Mouse (Mus musculus) cortical plate, adult 2 months (tissue): ENCODE measurements around the gene Dcaf11. TPM values are rescaled to one million over a fixed set of nuclear protein-coding genes. Genes with fewer than 3 reads are reported as not detected.

Experiments used
- H3K27ac ChIP-seq: fragments of 200-500 bp; 2 replicates; pipeline ENCODE4 v1.5.1; 2012; ENCODE audit warnings: low read length, control low read depth, inconsistent platforms; ENCODE audit not compliant: insufficient read depth
- H3K4me1 ChIP-seq: fragments of 200-500 bp; 2 replicates; pipeline ENCODE4 v1.6.1; 2011; ENCODE audit warnings: low read length; ENCODE audit not compliant: control insufficient read depth, insufficient read depth
- H3K4me3 ChIP-seq: fragments of 200-500 bp; 2 replicates; pipeline ENCODE4 v1.5.1; 2011; ENCODE audit warnings: mild to moderate bottlenecking, low read length, control low read depth; ENCODE audit not compliant: insufficient read depth
- CTCF ChIP-seq: fragments of 200-500 bp; IDR thresholded peaks from 2 replicates; pipeline ENCODE4 v1.5.1; 2011; ENCODE audit warnings: mild to moderate bottlenecking, control low read depth, low read length; ENCODE audit not compliant: insufficient read depth; ENCODE audit errors: extremely low read depth
- POLR2A ChIP-seq: fragments of 200-500 bp; IDR thresholded peaks from 2 replicates; pipeline ENCODE4 v1.6.1; 2011; ENCODE audit warnings: mild to moderate bottlenecking, low read length, control low read depth; ENCODE audit not compliant: insufficient read depth; ENCODE audit errors: extremely low read depth
- polyA plus RNA-seq: library from polyadenylated mRNA; depleted of rRNA; stranded (reverse); fragments of >200 nt; gene quantifications from 2 replicates; pipeline ENCODE4 v1.2.3, GENCODE M21; 2012

Gene Dcaf11
- polyA plus RNA-seq, 1 experiment, result 94.6 TPM

GRCm38 (mm10) chr14:55524785-55525184, 35.0 kb upstream of the Dcaf11 start, which contains the start of gene Nrl:
Gene Nrl, minus strand, starts transcription at chr14:55524981.
- H3K27ac ChIP-seq, result no peak within 1 kb of the TSS
- H3K4me3 ChIP-seq, result no peak within 1 kb of the TSS
- TF ChIP-seq POLR2A, result no peak
- no peak for TF ChIP-seq CTCF
- H3K4me1 ChIP-seq, result peaks cover 2% of the 10 kb centered on the region

GRCm38 (mm10) chr14:55526674-55527073, 33.1 kb upstream of the Dcaf11 start:
- H3K4me3 ChIP-seq, result no peak overlapping the region
- TF ChIP-seq CTCF, result no peak
- no peak for TF ChIP-seq POLR2A
- no peaks in the 10 kb centered on the region for H3K4me1 ChIP-seq
- H3K27ac ChIP-seq, result no peak overlapping the region

DNA sequence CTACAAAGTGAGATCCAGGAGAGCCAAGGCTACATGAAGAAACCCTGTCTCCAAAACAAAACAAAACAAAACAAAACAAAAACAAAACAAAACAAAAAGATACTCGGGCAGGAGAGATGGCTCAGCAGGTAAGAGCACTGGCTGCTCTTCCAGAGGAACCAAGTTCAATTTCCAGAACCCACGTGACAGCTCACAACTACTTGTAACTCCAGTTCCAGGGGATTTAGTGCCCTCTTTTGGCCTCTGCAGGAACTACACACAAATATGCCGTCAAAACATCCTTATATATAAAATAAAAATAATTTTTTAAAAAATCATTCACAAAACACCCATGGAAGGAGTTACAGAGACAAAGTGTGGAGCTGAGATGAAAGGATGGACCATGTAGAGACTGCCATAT, 31.9 kb upstream of the Dcaf11 start:
- no peak overlapping the region for H3K4me3 ChIP-seq
- no peak overlapping the region for H3K27ac ChIP-seq
- H3K4me1 ChIP-seq, result no peaks in the 10 kb centered on the region
- TF ChIP-seq POLR2A (no peak), CTCF (peak; percentile 48)

GRCm38 (mm10) chr14:55536116-55536745, 23.6 kb upstream of the Dcaf11 start:
- no peaks in the 10 kb centered on the region for H3K4me1 ChIP-seq
- no peak overlapping the region for H3K4me3 ChIP-seq
- TF ChIP-seq CTCF (peak; percentile 72), POLR2A (no peak)
- H3K27ac ChIP-seq, result no peak overlapping the region

DNA sequence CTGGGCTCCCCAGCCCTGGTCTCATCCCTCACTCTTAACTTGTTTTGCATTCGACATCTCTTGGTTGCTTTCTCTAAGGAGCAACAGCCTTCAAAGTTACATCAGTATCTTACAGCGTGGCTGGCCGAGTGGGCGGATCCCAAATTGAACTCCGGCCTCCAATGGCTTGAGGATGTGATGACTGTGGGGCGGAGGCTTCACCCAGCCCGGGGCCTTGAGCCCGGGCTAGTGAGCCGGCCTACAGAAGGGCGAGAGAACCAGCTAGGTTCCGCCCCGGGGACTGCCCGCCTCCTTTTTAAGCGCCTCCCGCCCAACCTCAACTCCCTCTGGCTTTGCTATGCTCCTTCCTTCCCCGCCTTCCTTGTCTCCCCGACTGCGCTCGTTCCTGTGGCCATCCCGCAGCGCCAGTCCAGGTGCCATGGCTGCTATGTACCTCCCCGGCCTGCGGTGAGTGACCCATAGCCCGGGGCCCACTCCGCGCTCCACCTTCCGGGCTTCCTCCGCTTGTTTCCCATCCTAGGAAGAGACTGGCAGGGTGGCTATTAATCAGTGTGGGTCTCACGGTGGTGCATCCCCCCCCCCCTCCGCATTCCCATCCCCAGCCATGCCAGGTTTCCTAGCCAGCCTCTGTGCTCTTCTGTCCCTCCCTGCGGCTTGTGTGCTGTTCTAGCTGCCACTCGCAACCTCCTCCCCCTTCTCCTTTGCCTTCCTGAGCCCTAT, 19.6 kb upstream of the Dcaf11 start, which contains the start of gene Pck2:
Pck2 (plus strand) TSS at position 200 of the 720 bp plus-strand sequence.
- H3K27ac ChIP-seq, result peak within 1 kb of the TSS; percentile 54
- TF ChIP-seq POLR2A (peak; percentile 52; the same call in 1 of the 2 replicates), CTCF (no peak)
- H3K4me1 ChIP-seq, result 0 out of 2 replicates have a peak, but pooled peaks cover 3% of the 10 kb centered on the region
- H3K4me3 ChIP-seq, result peak within 1 kb of the TSS; percentile 63

GRCm38 (mm10) chr14:55540787-55541321, 19.0 kb upstream of the Dcaf11 start:
- Histone ChIP-seq H3K4me3 (peak overlapping the region; percentile 63), H3K4me1 (0 out of 2 replicates have a peak, but pooled peaks cover 3% of the 10 kb centered on the region), H3K27ac (peak overlapping the region; percentile 54)
- TF ChIP-seq CTCF, result no peak
- TF ChIP-seq POLR2A, result peak; percentile 25; the same call in 1 of the 2 replicates

DNA sequence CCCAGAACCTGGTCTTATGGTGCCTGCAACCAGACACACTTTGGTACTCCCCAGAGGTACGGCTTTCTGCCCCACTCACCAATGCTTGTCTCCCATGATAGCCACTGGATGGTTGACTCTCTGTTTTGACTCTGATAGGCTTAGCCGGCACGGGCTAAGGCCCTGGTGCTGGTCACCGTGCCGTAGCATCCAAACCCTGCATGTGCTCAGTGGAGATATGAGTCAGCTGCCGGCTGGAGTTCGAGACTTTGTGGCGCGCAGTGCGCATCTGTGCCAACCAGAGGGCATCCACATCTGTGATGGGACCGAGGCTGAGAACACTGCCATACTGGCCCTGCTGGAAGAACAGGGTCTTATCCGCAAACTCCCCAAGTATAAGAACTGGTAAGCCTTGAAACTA, 17.5 kb upstream of the Dcaf11 start:
- H3K27ac ChIP-seq, result no peak overlapping the region
- TF ChIP-seq POLR2A (no peak), CTCF (no peak)
- 0 out of 2 replicates have a peak, but pooled peaks cover 3% of the 10 kb centered on the region for H3K4me1 ChIP-seq
- H3K4me3 ChIP-seq, result no peak overlapping the region

DNA sequence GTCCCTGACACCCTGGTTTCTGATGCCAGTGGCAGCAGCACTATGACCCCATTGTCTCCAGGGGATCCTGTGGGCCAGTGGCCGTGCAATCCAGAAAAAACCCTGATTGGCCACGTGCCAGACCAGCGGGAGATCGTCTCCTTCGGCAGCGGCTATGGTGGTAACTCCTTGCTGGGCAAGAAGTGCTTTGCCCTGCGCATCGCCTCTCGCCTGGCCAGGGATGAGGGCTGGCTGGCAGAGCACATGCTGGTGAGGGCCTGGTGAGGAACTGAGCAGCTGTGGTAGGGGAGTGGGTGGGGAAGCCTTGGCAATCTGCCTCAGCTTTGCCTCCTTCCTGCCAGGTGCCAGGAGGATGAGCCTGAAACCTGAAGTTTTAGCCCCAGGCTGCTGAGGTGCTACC, 15.5 kb upstream of the Dcaf11 start:
- Histone ChIP-seq H3K27ac (no peak overlapping the region), H3K4me3 (no peak overlapping the region), H3K4me1 (0 out of 2 replicates have a peak, but pooled peaks cover 3% of the 10 kb centered on the region)
- TF ChIP-seq CTCF (no peak), POLR2A (no peak)

DNA sequence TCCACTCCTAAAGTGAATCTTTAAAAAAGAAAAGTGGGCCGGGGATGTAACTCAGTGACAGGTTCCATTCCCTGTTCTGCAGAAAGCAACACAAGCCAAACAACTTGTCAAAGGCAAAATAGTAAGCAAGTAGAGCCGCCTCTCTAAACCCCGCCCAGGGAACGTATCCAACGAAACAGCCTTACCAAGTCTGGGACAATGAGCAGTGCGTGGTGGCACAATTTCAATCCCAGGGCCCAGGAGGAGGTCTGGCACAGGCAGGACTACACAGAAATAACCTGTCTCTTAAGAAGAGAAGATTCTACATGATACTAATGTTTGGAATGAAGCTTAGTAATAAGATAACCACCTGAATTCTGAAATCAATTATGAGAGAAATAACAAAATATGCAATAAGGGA, 9.6 kb upstream of the Dcaf11 start:
- Histone ChIP-seq H3K27ac (no peak overlapping the region), H3K4me3 (no peak overlapping the region), H3K4me1 (no peaks in the 10 kb centered on the region)
- TF ChIP-seq CTCF (no peak), POLR2A (no peak)
